Mouse (Mus musculus) ovary, postnatal 10 days (tissue): ENCODE data around the gene Mcm8.

Source experiments
- DNase-seq: peaks from one replicate; pipeline ENCODE4 v3.0.0; 2022; ENCODE audit warnings: low spot score

The Mcm8 gene

GRCm38 (mm10) chr2:132873657-132874326 lies 57.9 kb downstream of the Mcm8 start:
- no peak for DNase-seq

GRCm38 (mm10) chr2:132876991-132877390 lies 61.0 kb downstream of the Mcm8 start:
- DNase-seq: no peak

DNA sequence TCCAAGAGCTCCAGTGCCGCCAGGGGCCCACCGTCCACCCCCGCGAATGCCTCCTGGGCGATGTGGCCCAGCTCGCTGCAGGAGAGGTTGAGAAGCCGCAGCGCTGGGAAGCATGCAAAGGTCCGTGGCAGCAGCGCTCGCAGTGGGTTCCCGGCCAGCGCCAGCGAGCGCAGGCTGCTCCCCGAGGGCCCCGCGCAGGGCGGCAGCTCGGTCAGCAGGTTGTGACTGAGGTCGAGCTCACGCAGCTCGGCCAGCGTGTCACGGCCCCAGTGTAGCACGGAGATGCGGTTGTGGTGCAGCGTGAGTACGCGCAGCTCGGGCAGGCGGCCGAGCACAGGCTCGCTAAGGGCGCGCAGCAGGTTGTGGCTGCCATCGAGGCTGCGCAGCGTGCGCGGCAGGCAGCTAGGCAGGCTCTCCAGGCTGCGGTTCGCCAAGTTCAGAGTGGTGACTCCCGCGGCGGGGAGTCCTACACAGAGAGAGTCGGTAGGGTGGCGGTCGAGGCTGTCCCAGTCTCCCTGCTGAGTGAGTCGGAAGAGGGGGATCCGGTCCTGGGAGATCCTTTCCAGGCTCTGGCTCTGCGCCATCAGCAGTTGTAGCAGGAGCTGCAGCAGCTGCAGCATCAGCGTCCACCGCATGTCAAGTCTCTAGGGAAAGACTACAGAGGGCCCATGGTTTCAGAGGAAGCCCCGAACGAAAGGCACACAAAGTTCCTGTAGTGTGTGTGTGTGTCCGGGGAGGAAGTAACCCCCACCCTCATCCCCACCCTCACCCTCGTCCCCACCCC lies 63.5 kb downstream of the Mcm8 start:
- DNase-seq: peak; percentile 19

- no peak for DNase-seq
Observed at GRCm38 (mm10) chr2:132880844-132881645, 65.1 kb downstream of the Mcm8 start, which contains the start of gene Lrrn4. Lrrn4 (minus strand) TSS chr2:132880891.

DNA sequence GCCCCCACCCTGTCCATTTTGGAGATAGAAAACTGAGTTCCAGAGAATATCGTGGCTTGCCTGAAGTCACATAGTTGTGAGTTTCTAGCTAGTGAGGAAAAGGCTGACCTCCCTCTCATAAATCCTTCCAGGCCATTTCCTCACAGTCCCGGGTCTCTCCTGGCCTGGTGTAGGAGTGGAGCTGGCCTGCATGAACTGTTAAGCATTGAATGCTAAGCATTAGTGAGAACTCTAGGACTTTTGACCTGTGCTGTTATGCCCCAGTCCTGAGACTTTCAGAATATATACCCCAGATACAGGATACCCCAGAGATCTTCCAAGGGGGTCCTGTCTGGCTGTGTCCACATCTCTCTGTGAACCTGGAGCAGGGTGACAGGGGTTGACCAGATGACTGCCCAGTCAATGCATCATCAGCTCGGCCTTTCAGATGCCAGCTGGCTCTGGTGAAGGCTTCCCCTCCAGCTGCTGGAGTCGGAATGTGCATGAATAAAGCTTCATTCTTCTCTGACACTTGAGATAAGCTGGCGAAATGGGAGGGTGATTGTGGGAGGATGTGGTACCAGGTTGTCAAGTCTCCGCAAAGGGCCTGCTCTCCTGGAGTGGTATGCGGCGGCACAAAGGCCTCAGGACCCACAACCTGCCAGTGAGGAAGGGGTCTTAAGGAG lies 68.5 kb downstream of the Mcm8 start:
- no peak for DNase-seq

DNA sequence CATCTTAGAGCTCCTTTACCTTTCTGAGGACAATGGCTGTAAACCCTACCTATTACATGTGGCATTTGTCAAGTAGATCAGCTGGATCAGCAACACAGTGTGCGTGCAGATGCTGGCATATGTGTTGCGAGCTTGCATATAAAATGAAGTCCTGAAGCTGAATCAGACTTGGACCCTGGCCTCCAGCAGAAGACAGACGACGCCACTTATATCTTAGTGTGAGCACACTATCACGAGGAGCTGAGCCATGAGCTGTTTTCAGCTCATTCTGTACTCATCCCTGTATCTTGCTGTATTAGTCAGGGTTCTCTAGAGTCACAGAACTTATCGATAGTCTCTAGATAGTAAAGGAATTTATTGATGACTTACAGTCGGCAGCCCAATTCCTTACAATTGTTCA lies 69.4 kb downstream of the Mcm8 start:
- no peak for DNase-seq
